ENCODE assay signal across 12 mouse cellular contexts in the genomic region with DNA sequence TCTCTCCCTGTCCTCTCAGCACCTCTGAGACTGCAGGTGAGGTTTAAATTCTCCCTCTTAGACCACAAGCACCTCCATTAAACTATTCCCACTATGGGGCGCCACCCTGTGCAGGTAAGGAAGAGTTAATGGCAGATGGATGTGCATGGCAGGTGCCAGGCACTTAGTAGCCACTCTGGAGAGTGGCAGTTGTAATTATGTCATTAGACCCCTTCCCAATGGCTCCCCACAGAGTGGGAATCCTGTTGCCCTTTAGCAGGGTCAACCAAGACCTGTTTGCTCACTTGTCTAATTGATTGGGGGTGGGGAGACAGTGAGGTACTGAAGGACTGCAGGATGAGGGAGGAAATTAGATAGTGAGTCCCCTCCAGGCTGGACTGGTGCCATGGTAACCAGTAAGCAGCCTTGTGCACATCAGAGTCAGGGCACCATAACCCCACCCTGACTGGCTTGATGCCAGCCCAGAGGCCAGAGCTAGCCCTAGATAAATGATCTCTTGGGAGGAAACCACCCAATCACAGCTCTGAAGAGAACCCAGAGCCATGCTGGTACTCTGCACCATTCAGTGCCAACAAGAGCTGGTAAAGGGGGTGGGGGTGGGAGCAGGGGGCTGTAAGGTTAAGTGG.
DNase-seq lines count a peak whose midpoint lies in the region; ATAC-seq lines count a peak whose summit lies in the region.
"Had no signal": no experiment of that assay in that cellular context is flagged by ENCODE, and none has a peak within 500 bp of the region (broad histone marks: within the 10 kb centered on the region; RNA-seq: fewer than 3 reads in every experiment).

No protein-coding gene starts in this region.

- no peaks in the 10 kb centered on the region for H3K9me3 ChIP-seq in midbrain, embryonic 12.5 days
- H3K9me3 ChIP-seq in midbrain, embryonic 16.5 days (replicated peaks; ENCODE audit: control insufficient read depth, low read length, poor library complexity, severe bottlenecking) = no peaks in the 10 kb centered on the region
- no peaks in the 10 kb centered on the region for H3K9me3 ChIP-seq in hindbrain, embryonic 16.5 days (ENCODE audit: control insufficient read depth, low read length)

- H3K36me3 ChIP-seq in midbrain, embryonic 12.5 days = no peaks in the 10 kb centered on the region
- H3K36me3 ChIP-seq in midbrain, embryonic 16.5 days (ENCODE audit: control insufficient read depth, insufficient read depth, low read length) = no peaks in the 10 kb centered on the region
- no peaks in the 10 kb centered on the region for H3K36me3 ChIP-seq in hindbrain, embryonic 16.5 days (ENCODE audit: control insufficient read depth, insufficient read depth, low read length)

- H3K9ac ChIP-seq in midbrain, embryonic 12.5 days (replicated peaks) = no peak overlapping the region
- H3K9ac ChIP-seq in midbrain, embryonic 16.5 days (ENCODE audit: low read depth, low read length) = no peak overlapping the region
- no peak overlapping the region for H3K9ac ChIP-seq in hindbrain, embryonic 16.5 days (ENCODE audit: low read depth, low read length)

- H3K27ac ChIP-seq in midbrain, embryonic 12.5 days (replicated peaks) = no peak overlapping the region
- no peak overlapping the region for H3K27ac ChIP-seq in midbrain, embryonic 16.5 days (ENCODE audit: low read length)
- no peak overlapping the region for H3K27ac ChIP-seq in hindbrain, embryonic 16.5 days (ENCODE audit: low read depth, low read length)

- H3K4me2 ChIP-seq in midbrain, embryonic 12.5 days (replicated peaks) = no peak overlapping the region
- no peak overlapping the region for H3K4me2 ChIP-seq in midbrain, embryonic 16.5 days (ENCODE audit: low read length)
- H3K4me2 ChIP-seq in hindbrain, embryonic 16.5 days (ENCODE audit: low read length) = no peak overlapping the region

- intact Hi-C loops in heart, postnatal 14 days (cut with DNase I) = no loop called here

- H3K27me3 ChIP-seq in midbrain, embryonic 12.5 days = no peaks in the 10 kb centered on the region
- no peaks in the 10 kb centered on the region for H3K27me3 ChIP-seq in midbrain, embryonic 16.5 days (ENCODE audit: control insufficient read depth, insufficient read depth, low read depth, low read length)
- no peaks in the 10 kb centered on the region for H3K27me3 ChIP-seq in hindbrain, embryonic 16.5 days (replicated peaks; ENCODE audit: control insufficient read depth, insufficient read depth, low read length)
- H3K27me3 ChIP-seq: CH12.LX had no signal

- H3K4me3 ChIP-seq in midbrain, embryonic 12.5 days = no peak overlapping the region
- no peak overlapping the region for H3K4me3 ChIP-seq in midbrain, embryonic 16.5 days (ENCODE audit: low read depth, low read length)
- H3K4me3 ChIP-seq in hindbrain, embryonic 16.5 days (ENCODE audit: low read length) = no peak overlapping the region

- WGBS in midbrain, embryonic 12.5 days = 87% methylated on average over 1 of the region's 1 CpGs
- 85% methylated on average over 1 of the region's 1 CpGs for WGBS in midbrain, embryonic 16.5 days
- 87% methylated on average over 1 of the region's 1 CpGs for WGBS in hindbrain, embryonic 16.5 days

- DNase-seq in heart, adult 11 months = peak; percentile 78
- no peak for DNase-seq in heart, postnatal 14 days
- peak; percentile 96 for DNase-seq in retina, postnatal 1 day
- no peak for DNase-seq in urinary bladder, postnatal 36 days (ENCODE audit: low spot score in 2 of 2)
- no peak for DNase-seq in urinary bladder, postnatal 4 days (ENCODE audit: low spot score in 2 of 2)
- DNase-seq: adrenal gland, adult 2 months; heart, postnatal 36 days; thymus, postnatal 36 days had no signal

- ATAC-seq in midbrain, embryonic 12.5 days (ENCODE audit: low FRiP score, low read depth) = peak; percentile 38; the same call in 1 of the 2 replicates
- ATAC-seq in midbrain, embryonic 16.5 days = no peak
- ATAC-seq in hindbrain, embryonic 16.5 days = peak; percentile 53; the same call in 1 of the 2 replicates

- peaks cover 16% of the 10 kb centered on the region for H3K4me1 ChIP-seq in midbrain, embryonic 12.5 days
- H3K4me1 ChIP-seq in midbrain, embryonic 16.5 days (ENCODE audit: control insufficient read depth, insufficient read depth, low read length) = peaks cover 8% of the 10 kb centered on the region
- H3K4me1 ChIP-seq in hindbrain, embryonic 16.5 days (ENCODE audit: control insufficient read depth, insufficient read depth, low read depth, low read length) = peaks cover 10% of the 10 kb centered on the region; the same call in 1 of the 2 replicates

Comparison
In these comparisons a context has a peak if more than half of its experiments do, and no peak if none do; other contexts are left out.
1. DNase-seq: peak in heart, adult 11 months (single experiment) and retina, postnatal 1 day (single experiment); none in heart, postnatal 14 days (0 of 2), urinary bladder, postnatal 36 days (0 of 2) and urinary bladder, postnatal 4 days (0 of 2).